Mouse (Mus musculus) myocyte (in vitro differentiated cells): ENCODE measurements around the gene Mael.

Experiments
- CEBPB ChIP-seq: IDR thresholded peaks from 2 replicates; pipeline ENCODE4 v1.6.1; 2011; ENCODE audit warnings: mild to moderate bottlenecking, moderate library complexity; ENCODE audit not compliant: poor library complexity, insufficient read depth, severe bottlenecking
- MYOD1 ChIP-seq, 3 experiments: IDR thresholded peaks; one replicate each; pipeline ENCODE4 v1.6.1; 2011; ENCODE audit warnings: control low read depth in 2 of 3, low read depth in 2 of 3, mild to moderate bottlenecking in 2 of 3, moderate library complexity in 1 of 3; ENCODE audit not compliant: insufficient read length in 2 of 3, control insufficient read depth in 1 of 3
- POLR2A ChIP-seq: IDR thresholded peaks from one replicate; pipeline ENCODE4 v1.6.1; 2011; ENCODE audit warnings: low read depth, mild to moderate bottlenecking, control low read depth, moderate library complexity; ENCODE audit not compliant: insufficient read length
- REST ChIP-seq: IDR thresholded peaks from one replicate; pipeline ENCODE4 v1.6.1; 2011; ENCODE audit warnings: mild to moderate bottlenecking, control low read depth, moderate library complexity; ENCODE audit not compliant: insufficient read depth, insufficient read length
- TCF12 ChIP-seq: IDR thresholded peaks from one replicate; pipeline ENCODE4 v1.6.1; 2011; ENCODE audit warnings: mild to moderate bottlenecking, control low read depth; ENCODE audit not compliant: poor library complexity, insufficient read depth, severe bottlenecking

DNA sequence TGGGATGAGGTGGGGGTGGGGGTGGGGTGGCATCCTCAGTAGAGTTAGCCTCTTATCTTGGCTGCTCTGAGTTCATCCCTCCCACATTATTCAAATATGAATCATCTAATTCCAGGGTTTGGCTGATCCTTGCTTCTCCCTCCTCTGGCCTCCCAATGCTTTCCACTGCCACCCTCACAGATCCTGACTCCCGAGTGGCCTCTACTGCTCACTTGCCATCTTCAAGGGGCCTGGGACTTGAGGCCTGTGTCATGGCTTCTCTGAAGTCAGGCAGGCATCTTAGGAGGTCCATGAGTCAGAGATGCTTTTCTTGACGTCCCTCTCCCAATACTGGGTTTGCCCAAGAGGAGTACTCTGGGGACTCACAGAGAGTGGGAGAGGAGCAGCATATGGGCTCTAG, 17.1 kb upstream of the Mael start:
- TF ChIP-seq POLR2A (no peak), TCF12 (no peak), CEBPB (no peak), REST (no peak), MYOD1 (IDR thresholded peaks at IDR 0.05; ENCODE audit: control insufficient read depth in 1 of 3, insufficient read length in 2 of 3, low read depth in 2 of 3) (no peak)
